Mouse (Mus musculus): ENCODE measurements around the gene Txn2. TPM values are rescaled to one million over a fixed set of nuclear protein-coding genes. Genes with fewer than 3 reads are reported as not detected.

The Txn2 gene
- polyA plus RNA-seq, 1 experiment from 2014 or later = 261 TPM

DNA sequence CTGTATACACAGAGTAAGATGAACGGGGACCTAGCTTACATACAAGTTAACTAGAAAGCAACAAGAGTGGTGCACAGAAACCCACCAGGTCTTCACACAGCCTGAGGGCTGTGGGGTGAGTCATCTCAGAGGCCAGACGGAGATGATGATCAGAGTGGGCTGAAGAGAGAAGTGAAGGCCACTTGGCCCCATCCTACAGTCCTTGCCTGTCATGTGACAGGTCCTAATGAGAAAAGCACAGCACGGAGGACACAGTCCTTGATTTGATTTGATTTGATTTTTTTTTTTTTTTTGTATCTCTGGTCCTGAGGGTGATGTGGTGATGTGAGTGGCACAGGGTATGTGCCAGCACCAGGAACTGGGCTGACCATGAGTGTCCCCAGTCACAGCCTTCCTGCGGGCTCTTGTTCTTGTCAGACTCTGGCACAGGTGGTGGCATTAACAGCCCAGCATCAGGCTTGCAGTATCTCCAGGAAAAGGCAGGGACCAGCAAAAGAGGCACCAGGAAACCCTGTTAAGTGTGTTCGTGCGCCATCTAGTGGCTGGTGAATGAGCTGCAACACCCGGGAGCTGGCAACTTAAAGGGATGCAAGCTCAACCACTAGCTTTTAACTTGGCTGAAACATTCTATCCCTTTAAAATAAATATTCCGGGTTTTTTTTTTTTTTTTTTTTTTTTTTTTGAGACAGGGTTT is 11.8 kb downstream of the Txn2 start:
- peak; percentile 89 for DNase-seq
- Histone ChIP-seq H3K27me3 (ENCODE audit: insufficient read depth, low read length) (no peaks in the 10 kb centered on the region), H3K9me3 (ENCODE audit: low read length) (no peaks in the 10 kb centered on the region), H3K4me3 (ENCODE audit: low read depth, low read length) (no peak overlapping the region), H3K27ac (ENCODE audit: low read depth) (no peak overlapping the region), H3K4me1 (ENCODE audit: insufficient read depth) (peaks cover 17% of the 10 kb centered on the region), H3K4me2 (ENCODE audit: low read depth, low read length) (no peak overlapping the region), H3K9ac (replicated peaks) (no peak overlapping the region), H3K36me3 (replicated peaks; ENCODE audit: insufficient read depth, low read length) (peaks cover 54% of the 10 kb centered on the region)
- ATAC-seq = peak; percentile 19; the same call in 1 of the 2 replicates
- TF ChIP-seq CTCF (IDR thresholded peaks at IDR 0.05; ENCODE audit: low read depth) = peak; percentile 91
- TF ChIP-seq EP300 (IDR thresholded peaks at IDR 0.05; ENCODE audit: low read depth) = no peak
- 33% methylated on average over 8 of the region's 8 CpGs for WGBS (ENCODE audit: insufficient replicate concordance)

- TF ChIP-seq CTCF (IDR thresholded peaks at IDR 0.05; ENCODE audit: low read depth) (no peak), EP300 (IDR thresholded peaks at IDR 0.05; ENCODE audit: low read depth) (no peak)
- no peaks in the 10 kb centered on the region for H3K9me3 ChIP-seq (ENCODE audit: low read length)
- H3K27ac ChIP-seq (ENCODE audit: low read depth) = no peak overlapping the region
- DNase-seq (no peak), ATAC-seq (no peak)
- H3K36me3 ChIP-seq (replicated peaks; ENCODE audit: insufficient read depth, low read length) = peaks cover 48% of the 10 kb centered on the region
- H3K27me3 ChIP-seq (ENCODE audit: insufficient read depth, low read length) = no peaks in the 10 kb centered on the region
- no peak overlapping the region for H3K4me3 ChIP-seq (ENCODE audit: low read depth, low read length)
- WGBS (ENCODE audit: insufficient replicate concordance) = 87% methylated on average over 4 of the region's 4 CpGs
- no peak overlapping the region for H3K4me2 ChIP-seq (ENCODE audit: low read depth, low read length)
- peaks cover 16% of the 10 kb centered on the region; the same call in 1 of the 2 replicates for H3K4me1 ChIP-seq (ENCODE audit: insufficient read depth)
- H3K9ac ChIP-seq (replicated peaks) = no peak overlapping the region
These were observed 13.5 kb downstream of the Txn2 start for GRCm38 (mm10) chr15:77915287-77915686.

DNA sequence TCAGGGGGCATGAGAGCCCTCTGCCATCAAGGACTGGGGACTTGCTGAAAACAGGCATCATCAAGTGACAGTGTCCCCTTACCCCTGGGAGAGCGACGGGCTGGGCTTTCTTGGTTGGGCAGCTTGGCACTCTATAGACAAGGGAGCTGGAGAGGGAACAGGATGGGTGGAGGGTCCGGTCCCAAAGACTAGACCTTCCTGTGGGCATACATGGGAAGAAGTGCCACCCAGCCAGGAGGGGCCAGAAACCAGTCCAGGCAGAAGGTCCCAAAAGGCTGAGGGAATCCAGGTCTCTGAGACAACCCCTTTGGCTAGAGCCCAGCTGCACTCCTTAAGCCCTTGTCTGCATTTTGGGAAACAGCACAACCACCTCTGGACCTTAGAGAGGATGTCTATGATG is 14.3 kb downstream of the Txn2 start:
- no peaks in the 10 kb centered on the region for H3K9me3 ChIP-seq (ENCODE audit: low read length)
- 95% methylated on average over 3 of the region's 3 CpGs for WGBS (ENCODE audit: insufficient replicate concordance)
- no peak for TF ChIP-seq CTCF (IDR thresholded peaks at IDR 0.05; ENCODE audit: low read depth)
- no peak for TF ChIP-seq EP300 (IDR thresholded peaks at IDR 0.05; ENCODE audit: low read depth)
- H3K27ac ChIP-seq (ENCODE audit: low read depth) = no peak overlapping the region
- H3K27me3 ChIP-seq (ENCODE audit: insufficient read depth, low read length) = no peaks in the 10 kb centered on the region
- DNase-seq (no peak), ATAC-seq (no peak)
- H3K4me2 ChIP-seq (ENCODE audit: low read depth, low read length) = no peak overlapping the region
- peaks cover 16% of the 10 kb centered on the region; the same call in 1 of the 2 replicates for H3K4me1 ChIP-seq (ENCODE audit: insufficient read depth)
- H3K36me3 ChIP-seq (replicated peaks; ENCODE audit: insufficient read depth, low read length) = peaks cover 43% of the 10 kb centered on the region
- H3K4me3 ChIP-seq (ENCODE audit: low read depth, low read length) = no peak overlapping the region
- no peak overlapping the region for H3K9ac ChIP-seq (replicated peaks)

- no peaks in the 10 kb centered on the region for H3K9me3 ChIP-seq (ENCODE audit: low read length)
- DNase-seq (no peak), ATAC-seq (peak; percentile 52)
- whole genome bisulfite sequencing (ENCODE audit: insufficient replicate concordance) = 76% methylated on average over 8 of the region's 8 CpGs
- TF ChIP-seq EP300 (IDR thresholded peaks at IDR 0.05; ENCODE audit: low read depth) = no peak
- no peak for TF ChIP-seq CTCF (IDR thresholded peaks at IDR 0.05; ENCODE audit: low read depth)
- H3K4me3 ChIP-seq (ENCODE audit: low read depth, low read length) = no peak overlapping the region
- H3K27ac ChIP-seq (ENCODE audit: low read depth) = peak overlapping the region; percentile 74
- no peak overlapping the region for H3K4me2 ChIP-seq (ENCODE audit: low read depth, low read length)
- peaks cover 31% of the 10 kb centered on the region for H3K36me3 ChIP-seq (replicated peaks; ENCODE audit: insufficient read depth, low read length)
- peaks cover 16% of the 10 kb centered on the region for H3K4me1 ChIP-seq (ENCODE audit: insufficient read depth)
- no peak overlapping the region for H3K9ac ChIP-seq (replicated peaks)
- no peaks in the 10 kb centered on the region for H3K27me3 ChIP-seq (ENCODE audit: insufficient read depth, low read length)
These were observed 15.8 kb downstream of the Txn2 start for GRCm38 (mm10) chr15:77913054-77913453.

DNA sequence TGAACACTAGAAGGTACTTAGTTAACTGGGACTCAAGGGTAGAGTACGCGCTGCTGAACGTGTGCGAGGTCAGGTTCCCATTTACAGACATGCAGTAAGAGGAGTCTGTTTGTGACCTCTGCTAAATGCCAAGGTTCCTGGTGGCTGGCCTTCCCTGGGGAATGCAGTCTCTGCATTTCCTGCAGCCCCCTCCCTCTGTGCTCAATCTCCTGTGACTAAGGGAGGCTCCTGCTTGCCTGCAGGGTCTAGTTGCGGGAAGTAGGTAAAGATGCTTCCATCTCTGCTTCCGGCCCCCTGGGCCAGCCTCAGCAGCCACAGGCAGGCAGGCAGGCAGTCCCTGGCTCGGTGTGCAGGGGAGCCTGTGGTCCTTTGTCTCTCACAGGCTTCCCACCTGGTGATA is 16.2 kb downstream of the Txn2 start:
- Histone ChIP-seq H3K27me3 (ENCODE audit: insufficient read depth, low read length) (no peaks in the 10 kb centered on the region), H3K9ac (replicated peaks) (0 out of 2 replicates have a peak overlapping the region, but pooled peaks have one; percentile 1), H3K4me3 (ENCODE audit: low read depth, low read length) (no peak overlapping the region), H3K9me3 (ENCODE audit: low read length) (no peaks in the 10 kb centered on the region), H3K27ac (ENCODE audit: low read depth) (peak overlapping the region; percentile 74), H3K4me1 (ENCODE audit: insufficient read depth) (peaks cover 16% of the 10 kb centered on the region), H3K4me2 (ENCODE audit: low read depth, low read length) (no peak overlapping the region), H3K36me3 (replicated peaks; ENCODE audit: insufficient read depth, low read length) (peaks cover 27% of the 10 kb centered on the region)
- ATAC-seq = no peak
- no peak for DNase-seq
- no peak for TF ChIP-seq EP300 (IDR thresholded peaks at IDR 0.05; ENCODE audit: low read depth)
- no peak for TF ChIP-seq CTCF (IDR thresholded peaks at IDR 0.05; ENCODE audit: low read depth)
- 47% methylated on average over 7 of the region's 7 CpGs for WGBS (ENCODE audit: insufficient replicate concordance)

- TF ChIP-seq EP300 (IDR thresholded peaks at IDR 0.05; ENCODE audit: low read depth) = no peak
- TF ChIP-seq CTCF (IDR thresholded peaks at IDR 0.05; ENCODE audit: low read depth) = no peak
These were observed 16.8 kb downstream of the Txn2 start for GRCm38 (mm10) chr15:77912048-77912447.

More at GRCm38 (mm10) chr15:77912048-77912447, 16.8 kb downstream of the Txn2 start:
- ATAC-seq (peak; percentile 59), DNase-seq (no peak)
- Histone ChIP-seq H3K4me3 (ENCODE audit: low read depth, low read length) (no peak overlapping the region), H3K27me3 (ENCODE audit: insufficient read depth, low read length) (no peaks in the 10 kb centered on the region), H3K27ac (ENCODE audit: low read depth) (peak overlapping the region; percentile 74), H3K9me3 (ENCODE audit: low read length) (no peaks in the 10 kb centered on the region), H3K4me2 (ENCODE audit: low read depth, low read length) (no peak overlapping the region), H3K36me3 (replicated peaks; ENCODE audit: insufficient read depth, low read length) (peaks cover 25% of the 10 kb centered on the region), H3K9ac (replicated peaks) (no peak overlapping the region), H3K4me1 (ENCODE audit: insufficient read depth) (peaks cover 20% of the 10 kb centered on the region)
- 51% methylated on average over 5 of the region's 5 CpGs for WGBS (ENCODE audit: insufficient replicate concordance)
